Mouse (Mus musculus) midbrain, embryonic 15.5 days (tissue): ENCODE results near the gene Atrip. TPM values are rescaled to one million over a fixed set of nuclear protein-coding genes. Genes with fewer than 3 reads are reported as not detected.

Experiments used
- ATAC-seq: fragments of 200-750 bp; cut with Nextera tagmentation; replicated peaks from 2 replicates; pipeline ENCODE4 v1.8.0; 2017; ENCODE audit warnings: moderate TSS enrichment
- H3K27ac ChIP-seq: fragments of 300-500 bp; sonication (generic); 2 replicates; pipeline ENCODE4 v1.5.1; 2015; ENCODE audit warnings: mild to moderate bottlenecking, inconsistent platforms
- H3K27me3 ChIP-seq: fragments of 300-500 bp; sonication (generic); replicated peaks from 2 replicates; pipeline ENCODE4 v1.6.1; 2015; ENCODE audit warnings: inconsistent platforms
- H3K36me3 ChIP-seq: fragments of 300-500 bp; sonication (generic); replicated peaks from 2 replicates; pipeline ENCODE4 v1.6.1; 2015; ENCODE audit warnings: inconsistent platforms
- H3K4me1 ChIP-seq: fragments of 300-500 bp; sonication (generic); 2 replicates; pipeline ENCODE4 v1.6.1; 2015; ENCODE audit warnings: inconsistent platforms
- H3K4me2 ChIP-seq: fragments of 300-500 bp; sonication (generic); 2 replicates; pipeline ENCODE4 v1.6.1; 2015; ENCODE audit warnings: inconsistent platforms, mild to moderate bottlenecking, moderate library complexity
- H3K4me3 ChIP-seq: fragments of 300-500 bp; sonication (generic); 2 replicates; pipeline ENCODE4 v1.5.1; 2015; ENCODE audit warnings: mild to moderate bottlenecking, inconsistent platforms
- H3K9ac ChIP-seq: fragments of 300-500 bp; sonication (generic); 2 replicates; pipeline ENCODE4 v1.6.1; 2015; ENCODE audit warnings: mild to moderate bottlenecking, inconsistent platforms
- H3K9me3 ChIP-seq: fragments of 300-500 bp; sonication (generic); 2 replicates; pipeline ENCODE4 v1.6.1; 2016; ENCODE audit warnings: inconsistent platforms
- WGBS: fragments of 180-500 bp; shearing (Covaris S2); methylation state at CpG from one replicate; pipeline ENCODE4 v1.1.7; 2015; ENCODE audit warnings: mixed read lengths; 5-methylcytosine and 5-hydroxymethylcytosine counted together
- polyA plus RNA-seq: library from polyadenylated mRNA; unstranded; fragments of >200 nt; fragmentation: Nextera tagmentation; extraction: Ambion mirVana; gene quantifications from 2 replicates; pipeline ENCODE4 v1.2.1, GENCODE M21; 2015

The Atrip gene
- polyA plus RNA-seq, 1 experiment from 2014 or later, result 35.6 TPM

DNA sequence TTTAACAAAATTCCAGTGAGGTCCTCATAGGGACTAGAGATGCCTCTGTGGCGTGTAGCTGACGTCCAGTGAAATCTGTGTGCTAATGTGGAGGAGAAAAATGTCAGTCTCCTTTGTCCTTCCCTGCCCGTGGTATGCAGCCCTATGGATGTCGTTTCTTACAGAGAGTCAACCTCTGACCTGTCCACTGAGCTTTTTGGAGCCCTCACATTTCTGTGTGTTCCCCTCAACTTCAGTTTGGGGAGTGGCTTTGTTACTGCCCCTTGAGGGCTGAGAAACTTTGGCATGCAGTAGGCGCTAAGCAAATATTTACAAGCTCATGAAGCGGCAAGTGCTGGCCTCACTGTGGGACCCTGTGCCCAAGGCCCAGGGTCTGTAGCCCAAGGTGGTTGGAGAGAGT, 23.4 kb upstream of the Atrip start:
- Histone ChIP-seq H3K4me1 (peaks cover 49% of the 10 kb centered on the region), H3K9ac (peak overlapping the region; percentile 87), H3K27me3 (no peaks in the 10 kb centered on the region), H3K9me3 (no peaks in the 10 kb centered on the region), H3K36me3 (peaks cover 6% of the 10 kb centered on the region; the same call in 1 of the 2 replicates), H3K4me3 (peak overlapping the region; percentile 83), H3K4me2 (peak overlapping the region; percentile 85), H3K27ac (peak overlapping the region; percentile 99)
- 11% methylated on average over 6 of the region's 6 CpGs for WGBS
- no peak for ATAC-seq

DNA sequence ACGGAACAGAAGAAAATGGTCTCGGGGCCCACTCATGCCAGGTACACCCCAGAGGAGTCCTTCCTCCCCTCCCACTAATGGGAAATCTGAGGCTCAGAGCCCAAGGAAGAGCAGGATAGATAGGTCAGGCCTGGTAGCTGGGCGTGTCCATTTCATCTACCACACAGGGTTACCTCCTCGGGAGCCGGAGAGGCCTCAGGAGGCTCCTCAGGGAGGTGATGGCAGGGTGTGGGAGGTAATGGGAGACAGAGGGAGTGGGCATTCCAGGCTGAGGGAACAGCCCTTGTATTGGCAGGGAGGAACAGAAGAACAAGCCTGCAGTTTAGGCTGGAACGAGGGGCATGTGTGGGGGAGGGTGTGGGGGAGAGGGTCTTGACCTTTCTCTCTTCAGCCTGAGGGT, 22.9 kb upstream of the Atrip start:
- Histone ChIP-seq H3K4me1 (peaks cover 49% of the 10 kb centered on the region), H3K4me3 (peak overlapping the region; percentile 83), H3K36me3 (0 out of 2 replicates have a peak, but pooled peaks cover 2% of the 10 kb centered on the region), H3K9me3 (no peaks in the 10 kb centered on the region), H3K9ac (peak overlapping the region; percentile 87), H3K4me2 (peak overlapping the region; percentile 85), H3K27ac (peak overlapping the region; percentile 99), H3K27me3 (no peaks in the 10 kb centered on the region)
- 6% methylated on average over 6 of the region's 6 CpGs for WGBS
- no peak for ATAC-seq

- peak overlapping the region; percentile 83 for H3K4me3 ChIP-seq
- H3K9me3 ChIP-seq, result no peaks in the 10 kb centered on the region
- peak overlapping the region; percentile 99 for H3K27ac ChIP-seq
- peaks cover 49% of the 10 kb centered on the region for H3K4me1 ChIP-seq
- peaks cover 2% of the 10 kb centered on the region; the same call in 1 of the 2 replicates for H3K36me3 ChIP-seq
- no peaks in the 10 kb centered on the region for H3K27me3 ChIP-seq
- H3K9ac ChIP-seq, result peak overlapping the region; percentile 87
- WGBS, result 5% methylated on average over 9 of the region's 9 CpGs
- peak overlapping the region; percentile 85 for H3K4me2 ChIP-seq
- ATAC-seq, result no peak; the same call in 1 of the 2 replicates
These were observed 22.3 kb upstream of the Atrip start for GRCm38 (mm10) chr9:109096251-109096661.

DNA sequence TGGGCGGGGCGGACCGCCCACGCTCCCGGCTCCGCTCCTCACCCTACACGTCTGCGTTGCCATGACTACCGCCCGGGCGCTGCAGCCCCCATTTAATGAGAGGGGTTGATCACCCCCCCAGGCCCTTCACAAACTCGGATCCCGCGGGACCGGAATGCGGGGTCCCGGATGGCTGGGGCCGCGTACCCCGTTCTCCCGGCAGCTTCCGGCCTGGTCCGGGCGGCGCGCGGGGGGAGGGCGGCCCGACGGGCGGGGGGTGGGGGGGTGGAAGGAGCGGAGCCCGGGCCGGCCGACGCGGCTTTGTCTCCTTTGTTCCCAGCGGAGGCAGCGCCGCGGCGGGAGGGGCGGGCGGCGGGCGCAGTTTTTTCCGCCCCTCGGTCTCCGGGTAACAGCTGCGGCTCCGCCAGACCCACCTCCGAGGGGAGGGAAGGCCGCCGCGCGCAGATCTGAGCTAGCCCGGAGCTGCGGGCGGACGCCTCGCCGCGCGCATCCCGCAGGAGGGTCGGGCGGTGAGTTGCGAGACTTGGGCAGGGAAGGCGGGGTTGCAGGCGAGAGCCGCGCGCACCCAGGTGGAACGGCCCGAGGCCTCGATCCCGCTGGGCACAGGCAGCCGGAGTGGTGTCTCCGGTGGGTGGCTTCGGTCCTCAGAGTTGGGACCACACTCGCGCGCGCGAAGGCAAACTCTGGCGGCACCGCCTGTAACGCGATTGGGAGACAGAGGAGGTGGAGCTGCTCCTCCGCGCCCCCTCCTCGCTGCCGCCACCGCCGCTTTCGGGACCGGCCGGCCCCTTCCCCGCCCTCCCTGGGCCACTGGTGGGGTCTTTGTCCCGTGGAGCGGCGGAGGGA, 21.4 kb upstream of the Atrip start, which contains the start of gene Plxnb1:
TSS of gene Plxnb1 (plus strand) at position 253 of the 846 bp plus-strand sequence.
- H3K9me3 ChIP-seq, result no peaks in the 10 kb centered on the region
- WGBS, result under 1% methylated on average over 86 of the region's 102 CpGs
- peak within 1 kb of the TSS; percentile 83 for H3K4me3 ChIP-seq
- H3K4me2 ChIP-seq, result peak within 1 kb of the TSS; percentile 85
- peak within 1 kb of the TSS; percentile 87 for H3K9ac ChIP-seq
- H3K27me3 ChIP-seq, result no peaks in the 10 kb centered on the region
- H3K36me3 ChIP-seq, result peaks cover 2% of the 10 kb centered on the region; the same call in 1 of the 2 replicates
- H3K4me1 ChIP-seq, result peaks cover 49% of the 10 kb centered on the region
- peak within 1 kb of the TSS; percentile 99 for H3K27ac ChIP-seq
- ATAC-seq, result peak; percentile 70

- peak; percentile 2 for ATAC-seq
- Histone ChIP-seq H3K9me3 (no peaks in the 10 kb centered on the region), H3K36me3 (peaks cover 2% of the 10 kb centered on the region; the same call in 1 of the 2 replicates), H3K4me1 (peaks cover 48% of the 10 kb centered on the region), H3K27me3 (no peaks in the 10 kb centered on the region), H3K4me2 (peak overlapping the region; percentile 85), H3K9ac (peak overlapping the region; percentile 87), H3K27ac (peak overlapping the region; percentile 99), H3K4me3 (peak overlapping the region; percentile 83)
- under 1% methylated on average over 21 of the region's 21 CpGs for WGBS
These were observed 20.7 kb upstream of the Atrip start for GRCm38 (mm10) chr9:109094553-109095136.

DNA sequence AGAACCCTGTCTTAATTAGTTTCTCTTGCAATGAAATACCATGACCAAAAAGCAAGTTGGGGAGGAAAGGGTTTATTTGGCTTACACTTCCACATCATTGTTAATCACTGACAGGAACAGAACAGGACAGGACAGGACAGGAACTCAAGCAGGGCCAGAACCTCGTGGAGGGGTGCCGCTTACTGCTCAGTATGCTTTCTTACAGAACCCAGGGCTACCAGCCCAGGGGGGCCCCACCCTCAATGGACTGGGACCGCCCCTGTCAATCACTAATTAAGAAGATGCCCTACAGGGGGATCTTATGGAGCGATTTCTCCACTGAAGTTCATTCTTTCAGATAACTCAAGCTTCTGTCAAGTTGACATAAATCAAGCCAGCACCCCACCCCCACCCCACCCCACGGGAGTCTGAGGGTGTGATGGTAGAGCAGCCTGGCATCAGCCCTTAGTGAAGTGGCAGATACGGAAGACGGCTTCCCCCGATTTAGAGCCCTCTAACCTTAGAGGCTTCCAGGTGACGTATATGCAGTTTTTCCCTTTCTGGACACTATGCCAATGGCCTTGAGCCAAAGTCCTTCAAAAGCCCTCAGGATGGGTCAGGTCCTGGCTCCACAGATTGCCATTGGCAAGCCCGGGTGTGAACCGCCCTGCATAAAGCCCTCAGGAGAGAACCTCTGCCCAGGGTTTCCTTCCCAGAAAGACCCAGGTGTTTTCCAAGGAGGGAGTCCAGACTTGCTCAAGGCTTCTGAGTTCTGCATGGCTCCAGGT, 20.0 kb upstream of the Atrip start:
- ATAC-seq, result no peak
- WGBS, result 20% methylated on average over 11 of the region's 11 CpGs
- H3K4me3 ChIP-seq, result peak overlapping the region; percentile 83
- H3K4me2 ChIP-seq, result peak overlapping the region; percentile 85
- no peaks in the 10 kb centered on the region for H3K9me3 ChIP-seq
- peak overlapping the region; percentile 87 for H3K9ac ChIP-seq
- peak overlapping the region; percentile 99 for H3K27ac ChIP-seq
- H3K4me1 ChIP-seq, result peaks cover 42% of the 10 kb centered on the region
- H3K36me3 ChIP-seq, result no peaks in the 10 kb centered on the region; the same call in 1 of the 2 replicates
- no peaks in the 10 kb centered on the region for H3K27me3 ChIP-seq

- WGBS, result 38% methylated on average over 6 of the region's 6 CpGs
- Histone ChIP-seq H3K4me2 (no peak overlapping the region), H3K9me3 (no peaks in the 10 kb centered on the region), H3K27ac (no peak overlapping the region), H3K27me3 (no peaks in the 10 kb centered on the region), H3K4me1 (peaks cover 30% of the 10 kb centered on the region), H3K9ac (no peak overlapping the region), H3K36me3 (no peaks in the 10 kb centered on the region; the same call in 1 of the 2 replicates), H3K4me3 (no peak overlapping the region)
- ATAC-seq, result no peak
These were observed 18.9 kb upstream of the Atrip start for GRCm38 (mm10) chr9:109092799-109093198.

GRCm38 (mm10) chr9:109091802-109092201, 17.9 kb upstream of the Atrip start:
- Histone ChIP-seq H3K9me3 (no peaks in the 10 kb centered on the region), H3K4me1 (peaks cover 20% of the 10 kb centered on the region), H3K9ac (no peak overlapping the region), H3K4me2 (no peak overlapping the region), H3K4me3 (no peak overlapping the region), H3K27ac (no peak overlapping the region), H3K36me3 (no peaks in the 10 kb centered on the region; the same call in 1 of the 2 replicates), H3K27me3 (no peaks in the 10 kb centered on the region)
- 90% methylated on average over 8 of the region's 8 CpGs for WGBS
- ATAC-seq, result no peak

DNA sequence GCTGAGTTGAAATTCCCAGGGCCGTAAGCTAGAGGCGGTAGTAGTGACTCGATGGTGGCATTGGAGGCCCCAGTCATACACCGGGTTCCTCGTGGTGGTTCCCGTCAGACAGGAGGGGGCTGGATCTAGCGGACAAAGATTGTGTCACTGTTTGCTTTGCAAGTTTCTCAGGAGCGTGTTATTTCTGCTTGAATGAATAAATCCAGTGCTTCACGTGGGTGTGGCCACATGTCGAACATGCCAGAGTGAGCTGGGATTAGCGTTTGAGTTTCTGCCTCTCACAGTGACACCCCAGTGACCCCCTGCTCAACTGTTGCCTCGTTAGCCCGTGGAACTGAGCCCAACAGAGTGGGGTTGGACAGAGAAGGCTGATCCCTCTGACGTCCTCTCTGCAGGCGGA, 16.5 kb upstream of the Atrip start:
- Histone ChIP-seq H3K9ac (no peak overlapping the region), H3K4me1 (peaks cover 12% of the 10 kb centered on the region), H3K4me3 (no peak overlapping the region), H3K27ac (no peak overlapping the region), H3K4me2 (no peak overlapping the region), H3K27me3 (no peaks in the 10 kb centered on the region), H3K9me3 (no peaks in the 10 kb centered on the region), H3K36me3 (no peaks in the 10 kb centered on the region; the same call in 1 of the 2 replicates)
- 48% methylated on average over 15 of the region's 15 CpGs for WGBS
- ATAC-seq, result no peak

GRCm38 (mm10) chr9:109087987-109088386, 14.1 kb upstream of the Atrip start:
- no peak overlapping the region for H3K4me3 ChIP-seq
- H3K36me3 ChIP-seq, result no peaks in the 10 kb centered on the region; the same call in 1 of the 2 replicates
- 7% methylated on average over 5 of the region's 5 CpGs for WGBS
- no peaks in the 10 kb centered on the region for H3K9me3 ChIP-seq
- no peak for ATAC-seq
- H3K27me3 ChIP-seq, result no peaks in the 10 kb centered on the region
- no peak overlapping the region for H3K4me2 ChIP-seq
- H3K27ac ChIP-seq, result no peak overlapping the region
- H3K4me1 ChIP-seq, result peaks cover 8% of the 10 kb centered on the region
- H3K9ac ChIP-seq, result no peak overlapping the region

- Histone ChIP-seq H3K27me3 (no peaks in the 10 kb centered on the region), H3K9ac (no peak overlapping the region), H3K4me3 (no peak overlapping the region), H3K4me2 (no peak overlapping the region), H3K36me3 (peaks cover 5% of the 10 kb centered on the region), H3K4me1 (peaks cover 26% of the 10 kb centered on the region), H3K27ac (no peak overlapping the region), H3K9me3 (no peaks in the 10 kb centered on the region)
- no peak for ATAC-seq
- 15% methylated on average over 2 of the region's 2 CpGs for WGBS
These were observed 11.0 kb upstream of the Atrip start for GRCm38 (mm10) chr9:109084922-109085321.
